Mouse (Mus musculus): ENCODE measurements around the gene Cnppd1.

The Cnppd1 gene

GRCm38 (mm10) chr1:75147411-75148135 is 5.1 kb upstream of the Cnppd1 start:
- no peak for DNase-seq (ENCODE audit: low spot score)

DNA sequence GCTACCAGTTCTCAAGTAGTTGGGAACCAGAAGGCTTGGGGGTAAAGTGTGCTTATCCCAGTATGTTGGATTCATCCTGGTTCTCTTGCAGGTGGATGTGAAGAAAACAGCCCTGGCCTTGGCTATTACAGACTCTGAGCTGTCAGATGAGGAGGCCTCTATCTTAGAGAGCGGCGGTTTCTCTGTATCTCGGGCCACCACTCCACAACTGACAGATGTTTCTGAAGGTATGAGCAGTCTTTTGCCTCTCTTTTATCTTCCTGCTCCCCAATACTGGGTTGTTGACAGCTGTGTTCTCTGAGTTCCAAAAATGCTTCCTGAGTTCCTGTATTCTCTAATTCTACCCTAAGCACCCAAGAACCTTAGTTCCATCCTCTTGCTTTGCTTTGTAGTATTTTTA is 3.1 kb upstream of the Cnppd1 start:
- no peak for DNase-seq (ENCODE audit: low spot score)

- DNase-seq (ENCODE audit: low spot score), result no peak
These were observed 873 bp downstream of the Cnppd1 start for GRCm38 (mm10) chr1:75141486-75142190.

DNA sequence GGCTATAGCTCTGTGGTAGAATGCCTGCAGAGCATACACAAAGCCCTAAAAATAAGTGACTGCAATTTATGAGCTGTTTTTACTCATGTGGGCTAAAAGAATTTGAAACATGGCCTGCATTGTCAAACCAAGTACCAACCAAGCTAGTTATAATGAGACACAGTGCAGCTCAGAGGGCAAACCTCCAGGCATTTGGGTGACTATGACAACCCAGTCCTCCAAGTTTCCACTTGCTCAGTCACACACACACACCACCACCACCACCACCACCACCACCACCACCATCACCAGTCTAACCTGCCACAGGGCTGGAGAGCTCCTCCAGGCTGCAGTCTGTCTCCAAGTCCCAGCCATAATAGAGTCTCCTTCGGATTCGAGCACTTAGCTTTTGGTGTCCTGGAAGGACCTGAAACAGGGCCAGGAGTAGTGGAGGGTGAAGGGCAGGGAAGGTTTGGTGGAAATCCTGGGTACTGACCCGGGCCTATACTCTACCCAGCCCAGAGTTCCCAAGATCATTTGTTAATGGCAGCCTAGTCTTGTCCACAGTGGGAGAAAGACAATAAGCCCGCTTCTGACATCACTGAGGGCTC is 1.8 kb downstream of the Cnppd1 start:
- DNase-seq (ENCODE audit: low spot score), result no peak

GRCm38 (mm10) chr1:75138448-75138847 is 4.1 kb downstream of the Cnppd1 start:
- no peak for DNase-seq (ENCODE audit: low spot score)

- no peak for DNase-seq (ENCODE audit: low spot score)
These were observed 5.8 kb downstream of the Cnppd1 start for GRCm38 (mm10) chr1:75136730-75137129.

DNA sequence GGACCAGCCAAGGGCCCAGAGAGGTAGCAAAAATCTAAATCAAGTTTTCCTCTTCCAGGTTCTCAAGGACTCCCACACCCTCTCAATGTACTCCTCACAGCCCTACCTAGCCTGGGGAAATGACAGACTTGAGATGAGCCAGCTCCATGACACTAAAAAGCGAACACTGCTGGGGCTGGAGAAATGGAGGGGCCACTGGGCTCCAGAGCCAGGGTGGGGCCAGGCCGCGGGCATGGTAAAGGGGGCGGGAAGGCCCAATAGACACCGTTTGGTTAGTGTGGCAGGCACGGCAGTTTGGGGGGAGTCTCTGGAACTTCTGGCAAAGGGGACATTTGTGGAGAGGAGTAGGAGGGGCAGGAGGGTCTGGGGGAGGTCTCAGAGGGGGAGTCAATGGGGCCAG is 6.2 kb downstream of the Cnppd1 start:
- no peak for DNase-seq (ENCODE audit: low spot score)

GRCm38 (mm10) chr1:75133421-75134207 is 8.9 kb downstream of the Cnppd1 start, which contains the start of gene Slc23a3:
TSS of gene Slc23a3 (minus strand) at chr1:75133890.
- DNase-seq (ENCODE audit: low spot score), result no peak

GRCm38 (mm10) chr1:75128641-75129040 is 13.9 kb downstream of the Cnppd1 start:
- DNase-seq (ENCODE audit: low spot score), result no peak

DNA sequence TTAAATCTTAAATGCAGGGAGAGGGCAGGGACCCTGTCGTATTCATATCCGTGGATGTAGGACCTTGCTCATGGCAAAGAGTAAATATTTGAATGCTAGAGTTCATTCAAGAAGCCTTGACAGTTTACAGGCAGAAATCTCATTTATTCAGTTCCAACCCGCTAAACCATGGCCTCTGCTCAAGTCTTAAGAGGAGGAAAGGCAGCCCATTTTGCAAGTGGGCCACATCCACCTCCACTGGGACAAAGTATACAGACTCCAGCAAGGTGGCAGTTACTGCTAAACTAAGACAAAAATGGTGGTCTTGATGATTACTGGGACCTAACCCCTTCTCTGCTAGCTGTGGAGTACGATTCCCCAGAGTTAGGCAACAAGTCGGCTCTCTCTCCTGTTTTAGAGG is 17.1 kb downstream of the Cnppd1 start:
- no peak for DNase-seq (ENCODE audit: low spot score)

DNA sequence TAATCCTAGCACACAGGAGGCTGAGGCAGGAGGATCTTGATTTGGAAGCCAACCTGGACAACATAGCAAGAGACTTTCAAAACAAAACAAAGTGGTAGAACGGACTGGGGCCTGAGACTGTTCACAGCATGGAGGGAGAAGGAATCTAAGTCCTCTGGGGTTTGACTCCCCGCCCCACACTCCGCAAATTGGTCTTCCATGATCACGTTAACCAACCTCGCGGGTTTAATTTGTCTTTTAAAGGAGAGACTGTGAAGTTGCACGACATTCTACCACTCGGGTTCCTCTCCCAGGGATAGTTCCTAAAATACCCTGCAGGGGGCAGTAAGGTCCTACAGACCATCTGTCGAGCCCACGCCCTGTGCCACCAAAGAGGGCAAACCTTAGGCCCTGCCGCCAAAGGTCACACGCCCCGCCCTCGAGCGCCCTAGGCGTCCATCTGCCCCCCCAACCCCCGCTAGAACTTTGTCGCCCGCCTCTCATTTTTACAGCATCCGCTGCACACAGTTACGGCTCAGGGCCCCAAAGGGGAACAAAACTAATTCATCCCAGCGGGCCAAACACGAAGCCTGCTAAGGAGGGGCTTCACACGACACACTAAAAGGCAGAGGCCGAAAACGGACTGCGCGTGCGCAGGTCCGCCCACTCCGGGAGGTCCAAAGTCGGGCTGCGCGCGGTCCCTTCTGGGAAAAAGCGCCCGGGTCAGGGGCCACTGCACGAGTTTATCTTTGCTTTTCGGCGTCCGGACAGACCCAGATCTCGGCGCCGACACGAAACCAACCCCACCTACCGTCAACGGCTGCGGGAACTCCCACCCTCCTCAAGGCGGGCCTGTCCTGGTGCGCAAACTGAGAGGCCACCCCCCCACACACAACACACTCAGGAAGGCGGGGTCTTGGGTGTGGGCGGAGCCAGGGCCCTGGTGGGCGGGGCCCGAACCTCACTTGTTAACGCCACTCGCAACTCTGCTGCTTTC is 17.9 kb downstream of the Cnppd1 start, which contains the start of gene Nhej1:
Nhej1 (minus strand) TSS at position 855 of the 976 bp plus-strand sequence.
- peak; percentile 90 for DNase-seq (ENCODE audit: low spot score)

DNA sequence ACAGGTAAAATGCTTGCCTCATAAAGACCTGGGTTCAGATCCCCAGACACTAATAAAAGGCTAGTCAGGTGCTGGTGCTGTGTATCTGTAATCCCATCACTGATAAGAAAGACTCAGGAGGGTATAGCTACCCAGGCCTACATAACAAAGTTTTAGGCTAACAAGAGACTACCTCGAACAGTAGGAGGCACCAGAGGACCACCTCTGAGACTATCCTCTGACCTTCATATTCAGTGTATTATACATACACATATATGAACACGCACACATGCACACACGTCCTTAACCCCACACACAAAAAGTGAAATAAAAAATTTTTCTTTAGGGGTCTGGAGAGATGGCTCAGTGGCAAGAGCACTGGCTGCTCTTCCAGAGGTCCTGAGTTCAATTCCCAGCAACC is 20.3 kb downstream of the Cnppd1 start:
- no peak for DNase-seq (ENCODE audit: low spot score)
